Mouse (Mus musculus): Measurements from ENCODE around the gene Adam30.

Gene Adam30

GRCm38 (mm10) chr3:98185163-98185714, 24.8 kb downstream of the Adam30 start:
- in situ Hi-C loops (cut with MboI; ENCODE audit: low sequenced_read_pairs) = no loop called here

GRCm38 (mm10) chr3:98187777-98188176, 27.3 kb downstream of the Adam30 start:
- in situ Hi-C loops (cut with MboI; ENCODE audit: low sequenced_read_pairs) = no loop called here

GRCm38 (mm10) chr3:98197711-98198532, 37.5 kb downstream of the Adam30 start:
- in situ Hi-C loops (cut with MboI; ENCODE audit: low sequenced_read_pairs) = no loop called here

- in situ Hi-C loops (cut with MboI; ENCODE audit: low sequenced_read_pairs) = no loop called here
These were observed 39.3 kb downstream of the Adam30 start for GRCm38 (mm10) chr3:98199747-98200146.

DNA sequence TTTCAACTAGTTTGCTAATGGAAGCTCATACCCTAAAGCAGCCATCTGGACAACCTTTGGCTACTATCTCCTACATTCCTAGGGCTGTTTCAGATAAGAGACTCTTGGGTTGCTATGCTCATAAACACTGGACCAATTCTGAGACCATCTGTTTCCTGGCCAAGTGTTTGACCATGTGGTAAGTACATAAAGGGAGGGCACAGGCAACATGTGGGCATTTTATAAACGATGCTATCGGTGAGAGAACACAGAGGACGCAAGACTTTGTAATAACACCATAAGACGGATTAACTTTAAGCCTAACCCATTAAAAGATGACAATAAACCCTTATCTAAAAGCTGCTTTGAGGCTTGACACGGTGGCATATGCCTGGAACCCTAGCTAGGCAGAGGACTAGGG, 42.9 kb downstream of the Adam30 start:
- in situ Hi-C loops (cut with MboI; ENCODE audit: low sequenced_read_pairs) = no loop called here

DNA sequence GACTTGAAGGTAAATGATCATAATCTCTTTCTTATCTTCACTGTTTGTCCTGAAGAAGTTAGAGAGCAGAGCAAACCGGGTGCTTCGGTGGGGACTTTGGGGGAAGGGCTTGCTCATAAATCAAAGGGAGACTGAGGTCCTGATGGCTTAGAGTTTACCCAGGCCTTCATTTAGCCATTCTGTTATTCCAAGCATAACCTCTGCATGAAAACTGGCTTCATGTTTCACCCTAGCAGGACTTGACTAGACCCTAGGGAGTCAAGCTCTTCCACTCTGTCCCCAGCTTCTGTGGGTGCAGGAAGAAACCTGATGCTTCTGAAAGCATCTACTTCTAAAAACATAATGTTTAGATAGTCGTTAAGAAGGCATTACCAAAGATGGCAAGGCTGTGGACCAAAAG, 46.5 kb downstream of the Adam30 start:
- in situ Hi-C loops (cut with MboI; ENCODE audit: low sequenced_read_pairs) = no loop called here

DNA sequence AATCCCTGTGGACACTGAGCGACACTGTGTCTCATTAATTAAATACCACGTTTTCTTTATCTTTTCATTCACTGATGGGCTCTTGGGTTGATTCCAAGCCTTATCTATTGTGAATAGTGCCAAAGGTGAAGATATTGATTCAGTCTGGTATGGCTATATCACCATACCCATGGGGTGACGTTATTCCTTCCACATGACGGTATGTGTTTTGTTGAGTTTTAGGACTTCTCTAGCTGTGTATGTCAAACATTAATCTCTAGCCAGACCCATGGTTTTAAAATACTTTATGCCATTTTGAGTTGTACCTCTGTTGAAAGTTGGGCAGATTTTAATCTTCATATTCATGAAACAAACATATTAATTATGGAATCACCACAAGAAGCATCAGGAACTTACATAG, 48.7 kb downstream of the Adam30 start:
- in situ Hi-C loops (cut with MboI; ENCODE audit: low sequenced_read_pairs) = no loop called here

DNA sequence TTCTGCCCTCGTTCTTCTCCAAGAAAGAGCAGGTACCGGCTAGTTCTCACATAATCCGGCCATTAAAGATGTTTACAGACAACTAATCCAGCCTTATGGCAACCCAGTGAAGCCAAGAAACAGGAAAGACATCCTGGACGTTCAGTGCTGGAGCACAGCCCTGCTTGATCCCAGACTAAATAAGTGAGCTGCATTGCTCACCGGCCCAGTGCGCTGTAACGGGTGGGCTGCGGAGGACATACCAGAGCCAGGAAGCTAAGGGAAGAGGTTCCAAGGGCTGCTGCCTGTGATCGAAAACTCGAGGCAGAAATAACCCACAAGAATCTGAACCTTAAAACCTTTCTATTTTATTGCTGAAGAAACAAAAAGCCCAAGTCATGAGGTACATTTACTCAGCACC, 50.4 kb downstream of the Adam30 start:
- in situ Hi-C loops (cut with MboI; ENCODE audit: low sequenced_read_pairs) = loop anchor here (10.0 kb wide), 1 partner anchor 286 kb away; no protein-coding TSS in a partner anchor

GRCm38 (mm10) chr3:98211301-98212081, 51.1 kb downstream of the Adam30 start:
- in situ Hi-C loops (cut with MboI; ENCODE audit: low sequenced_read_pairs) = loop anchor here (10.0 kb wide), 1 partner anchor 287 kb away; no protein-coding TSS in a partner anchor

All from CH12F3 (cell line).